Mouse (Mus musculus): ENCODE data around the gene Ssc5d. TPM values are rescaled to one million over a fixed set of nuclear protein-coding genes. Genes with fewer than 3 reads are reported as not detected.
"Not testable (repeated sequence)": the region's sequence is repeated elsewhere in the genome, so short reads cannot be mapped to it uniquely, and the experiment has no call there.

The Ssc5d gene
- polyA plus RNA-seq (2015; fragmentation: Nextera tagmentation; extraction: Ambion mirVana) = 2.6 and 2.7 TPM in 2 replicates

DNA sequence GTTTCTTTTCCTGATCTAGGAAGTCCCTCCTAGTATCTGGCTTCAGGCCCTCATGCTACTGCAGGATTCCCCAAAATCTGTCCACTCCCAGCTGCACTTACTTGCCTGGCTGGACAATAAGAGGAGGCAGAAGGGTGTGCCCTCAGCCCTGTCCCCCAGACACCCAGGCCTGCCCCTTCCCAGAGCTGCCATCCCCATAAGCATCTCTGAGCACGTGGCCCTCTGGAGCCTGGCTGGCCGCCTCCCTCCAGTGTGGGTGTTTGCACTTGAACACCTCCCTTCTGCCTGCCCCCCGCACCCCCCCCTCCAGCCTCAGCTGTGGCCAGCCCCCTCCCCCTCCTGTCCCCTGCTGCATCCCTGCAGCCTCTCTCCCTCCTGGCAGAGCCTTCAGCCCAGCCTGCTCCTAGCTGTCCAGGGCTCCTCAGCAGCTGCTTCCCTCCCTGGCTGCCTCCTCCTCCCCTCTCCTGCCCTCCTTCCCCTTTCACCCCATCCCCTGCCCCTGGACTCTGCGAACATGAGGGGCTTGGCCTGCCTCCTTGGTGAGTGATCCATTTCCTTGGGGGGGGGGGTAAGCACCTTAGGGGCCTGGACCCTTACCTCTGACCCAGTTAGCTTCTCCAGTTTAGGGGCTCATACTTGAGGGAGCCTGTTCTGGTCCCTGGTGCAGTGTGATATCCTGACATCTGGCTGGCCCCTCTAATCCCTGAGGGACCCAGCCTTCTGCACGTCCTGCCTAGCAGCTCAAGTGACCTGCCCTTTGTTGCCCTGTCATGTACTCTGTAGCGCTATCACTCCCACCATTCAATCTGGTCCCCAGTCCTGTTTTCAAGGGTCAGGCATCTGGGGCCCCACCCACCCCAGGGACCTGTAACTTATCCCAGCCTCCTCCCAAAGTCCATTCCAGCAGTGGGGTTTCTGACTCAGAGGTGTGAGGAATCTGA is at the start of gene Ssc5d:
Gene Ssc5d, plus strand, starts transcription at position 345 of the 941 bp plus-strand sequence.
- no peak within 1 kb of the TSS for H3K4me3 ChIP-seq (ENCODE audit: low read length)
- 11% methylated on average over 5 of the region's 6 CpGs for WGBS
- H3K4me2 ChIP-seq (ENCODE audit: low read depth, low read length) = peak within 1 kb of the TSS; percentile 80; the same call in 1 of the 2 replicates

DNA sequence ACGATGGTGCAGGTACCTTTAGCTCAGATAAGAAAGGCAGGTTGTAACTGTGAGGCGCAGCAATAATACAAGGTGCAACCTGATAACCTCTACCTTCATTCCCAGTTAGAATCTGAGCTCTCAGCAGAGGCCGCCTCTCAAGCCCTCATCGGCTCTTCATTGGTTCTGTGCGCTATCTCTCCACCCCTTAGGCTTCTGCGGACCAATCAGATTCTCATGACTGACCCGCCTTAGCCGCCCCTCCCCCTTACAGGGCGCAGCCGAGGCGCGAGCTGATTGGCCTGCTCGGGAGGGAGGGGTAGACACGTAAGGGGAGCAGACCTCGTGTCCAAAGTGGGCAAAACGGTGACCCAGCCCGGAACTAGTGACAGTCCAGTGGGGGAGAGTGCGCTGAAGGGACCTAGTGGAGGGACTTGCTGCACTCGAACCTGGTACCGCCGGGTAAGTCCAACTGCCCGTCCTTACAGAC is 48.8 kb upstream of the Ssc5d start, which contains the start of gene Isoc2a:
Gene Isoc2a, plus strand, starts transcription at position 401 of the 469 bp plus-strand sequence.
- Histone ChIP-seq H3K27me3 (ENCODE audit: control insufficient read depth, insufficient read depth, low read length) (no peaks in the 10 kb centered on the region), H3K4me1 (ENCODE audit: control insufficient read depth, insufficient read depth, low read length) (peaks cover 13% of the 10 kb centered on the region), H3K9me3 (replicated peaks; ENCODE audit: control insufficient read depth, low read length) (no peaks in the 10 kb centered on the region), H3K4me3 (ENCODE audit: low read length) (peak within 1 kb of the TSS; percentile 60), H3K36me3 (ENCODE audit: control insufficient read depth, insufficient read depth) (no peaks in the 10 kb centered on the region), H3K27ac (ENCODE audit: low read length) (peak within 1 kb of the TSS; percentile 73), H3K4me2 (ENCODE audit: low read depth, low read length) (peak within 1 kb of the TSS; percentile 85), H3K9ac (ENCODE audit: low read length) (peak within 1 kb of the TSS; percentile 73)
- peak; percentile 100 for ATAC-seq (replicated peaks; ENCODE audit: extremely low read depth, insufficient read depth, low FRiP score)
- 1% methylated on average over 22 of the region's 22 CpGs for WGBS

More for the DNA sequence above, at the start of gene Ssc5d:
- H3K9ac ChIP-seq (ENCODE audit: low read length) = 0 out of 2 replicates have a peak within 1 kb of the TSS, but pooled peaks have one; percentile 30
- H3K36me3 ChIP-seq (ENCODE audit: control insufficient read depth, insufficient read depth) = peaks cover 2% of the 10 kb centered on the region; the same call in 1 of the 2 replicates
- ATAC-seq (replicated peaks; ENCODE audit: extremely low read depth, insufficient read depth, low FRiP score) = peak; percentile 11; the same call in 1 of the 2 replicates
- H3K27me3 ChIP-seq (ENCODE audit: control insufficient read depth, insufficient read depth, low read length) = no peaks in the 10 kb centered on the region
- H3K4me1 ChIP-seq (ENCODE audit: control insufficient read depth, insufficient read depth, low read length) = peaks cover 32% of the 10 kb centered on the region
- H3K27ac ChIP-seq (ENCODE audit: low read length) = peak within 1 kb of the TSS; percentile 74
- H3K9me3 ChIP-seq (replicated peaks; ENCODE audit: control insufficient read depth, low read length) = no peaks in the 10 kb centered on the region

DNA sequence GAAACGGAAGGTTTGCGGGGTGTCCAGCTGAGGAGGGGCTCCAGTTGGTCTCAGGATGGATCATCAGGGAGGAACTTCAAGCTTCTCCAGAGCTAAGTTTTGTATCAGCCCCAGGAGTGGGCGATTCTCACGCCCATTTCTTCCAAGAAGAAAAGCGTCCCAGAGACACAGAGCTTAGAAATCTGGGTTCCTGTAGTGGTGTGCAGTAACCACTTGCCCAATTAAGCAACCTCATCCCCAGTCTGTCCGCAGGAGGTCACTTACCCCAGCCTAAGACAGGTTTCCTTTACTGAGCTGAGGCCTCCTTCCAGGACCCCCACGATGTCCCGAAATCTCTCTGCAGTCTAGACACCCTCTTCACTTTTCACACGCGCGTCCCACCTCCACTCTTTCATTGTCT is 48.4 kb upstream of the Ssc5d start:
- Histone ChIP-seq H3K27ac (ENCODE audit: low read length) (peak overlapping the region; percentile 58), H3K9me3 (replicated peaks; ENCODE audit: control insufficient read depth, low read length) (0 out of 2 replicates have a peak, but pooled peaks cover 2% of the 10 kb centered on the region), H3K4me1 (ENCODE audit: control insufficient read depth, insufficient read depth, low read length) (peaks cover 13% of the 10 kb centered on the region), H3K9ac (ENCODE audit: low read length) (peak overlapping the region; percentile 73), H3K27me3 (ENCODE audit: control insufficient read depth, insufficient read depth, low read length) (no peaks in the 10 kb centered on the region), H3K4me2 (ENCODE audit: low read depth, low read length) (peak overlapping the region; percentile 85), H3K4me3 (ENCODE audit: low read length) (peak overlapping the region; percentile 60), H3K36me3 (ENCODE audit: control insufficient read depth, insufficient read depth) (peaks cover 2% of the 10 kb centered on the region; the same call in 1 of the 2 replicates)
- 3% methylated on average over 11 of the region's 11 CpGs for WGBS
- ATAC-seq (replicated peaks; ENCODE audit: extremely low read depth, insufficient read depth, low FRiP score) = peak; percentile 20

DNA sequence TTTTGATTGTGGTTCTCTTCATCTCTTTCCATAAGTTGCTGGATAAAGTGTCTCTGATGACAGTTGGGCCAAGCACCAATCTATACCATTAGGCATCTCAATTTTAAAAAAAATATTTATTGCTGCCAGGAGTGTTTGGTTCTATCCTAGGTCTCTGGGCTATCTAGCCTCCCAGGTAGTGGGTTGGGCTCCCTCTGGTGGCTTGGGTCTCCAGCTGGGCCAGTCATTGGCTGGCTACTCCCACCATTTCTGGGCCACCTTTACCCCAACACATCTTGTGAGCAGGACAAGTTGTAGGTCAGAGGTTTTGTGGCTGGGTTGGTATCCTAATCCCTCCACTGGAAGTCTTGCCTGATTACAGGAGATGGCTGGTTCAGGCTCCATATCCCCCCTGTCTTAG is 47.4 kb upstream of the Ssc5d start:
- no peak for ATAC-seq (replicated peaks; ENCODE audit: extremely low read depth, insufficient read depth, low FRiP score)
- no peaks in the 10 kb centered on the region for H3K27me3 ChIP-seq (ENCODE audit: control insufficient read depth, insufficient read depth, low read length)
- H3K4me2 ChIP-seq (ENCODE audit: low read depth, low read length) = peak overlapping the region; percentile 85
- peaks cover 3% of the 10 kb centered on the region; the same call in 1 of the 2 replicates for H3K36me3 ChIP-seq (ENCODE audit: control insufficient read depth, insufficient read depth)
- peak overlapping the region; percentile 73; the same call in 1 of the 2 replicates for H3K9ac ChIP-seq (ENCODE audit: low read length)
- 0 out of 2 replicates have a peak, but pooled peaks cover 2% of the 10 kb centered on the region for H3K9me3 ChIP-seq (replicated peaks; ENCODE audit: control insufficient read depth, low read length)
- H3K27ac ChIP-seq (ENCODE audit: low read length) = no peak overlapping the region
- H3K4me1 ChIP-seq (ENCODE audit: control insufficient read depth, insufficient read depth, low read length) = peaks cover 13% of the 10 kb centered on the region
- H3K4me3 ChIP-seq (ENCODE audit: low read length) = no peak overlapping the region

DNA sequence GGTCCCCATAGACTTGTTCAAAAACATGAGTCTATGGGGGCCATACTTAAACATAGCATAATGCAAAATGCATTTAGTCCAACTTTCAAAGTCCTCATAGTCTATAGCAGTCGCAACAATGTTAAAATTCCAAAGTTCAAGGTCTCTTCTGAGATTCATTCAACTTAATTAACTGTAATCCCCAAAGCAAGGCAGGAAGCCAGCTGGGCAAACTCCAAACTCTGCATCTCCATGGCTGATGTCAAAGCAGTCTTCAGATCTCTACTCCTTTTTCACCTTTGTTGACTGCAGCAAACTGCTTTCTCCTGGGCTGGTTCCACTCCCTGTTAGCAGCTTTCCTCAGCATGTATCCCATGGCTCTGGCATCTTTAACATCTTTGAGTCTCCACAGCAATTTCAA is 46.5 kb upstream of the Ssc5d start:
- not testable (repeated sequence) for H3K27me3 ChIP-seq (ENCODE audit: control insufficient read depth, insufficient read depth, low read length); H3K36me3 ChIP-seq (ENCODE audit: control insufficient read depth, insufficient read depth); ATAC-seq (replicated peaks; ENCODE audit: extremely low read depth, insufficient read depth, low FRiP score); H3K9ac ChIP-seq (ENCODE audit: low read length); H3K9me3 ChIP-seq (replicated peaks; ENCODE audit: control insufficient read depth, low read length); H3K27ac ChIP-seq (ENCODE audit: low read length); H3K4me3 ChIP-seq (ENCODE audit: low read length); H3K4me2 ChIP-seq (ENCODE audit: low read depth, low read length)
- peaks cover 13% of the 10 kb centered on the region for H3K4me1 ChIP-seq (ENCODE audit: control insufficient read depth, insufficient read depth, low read length)
- WGBS = 83% methylated on average over 1 of the region's 1 CpGs

DNA sequence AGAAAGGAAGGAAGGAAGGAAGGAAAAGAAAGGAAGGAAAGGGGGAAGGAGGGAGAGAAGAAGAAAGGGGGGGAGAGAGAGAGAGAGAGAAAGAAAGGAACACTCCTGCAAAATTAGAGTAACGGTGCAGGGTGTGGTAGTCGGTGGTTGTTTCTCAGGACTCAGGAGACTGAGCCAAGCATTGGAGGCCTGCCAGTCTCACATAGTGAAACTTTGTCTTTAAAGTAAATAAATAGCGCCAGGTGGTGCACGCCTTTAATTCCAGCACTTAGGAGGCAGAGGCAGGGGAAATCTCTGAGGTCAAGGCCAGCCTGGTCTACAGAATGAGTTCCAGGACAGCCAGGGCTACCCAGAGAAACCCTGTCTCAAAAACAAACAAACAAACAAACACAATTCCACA is 38.9 kb upstream of the Ssc5d start:
- H3K27ac ChIP-seq (ENCODE audit: low read length) = no peak overlapping the region
- H3K4me1 ChIP-seq (ENCODE audit: control insufficient read depth, insufficient read depth, low read length) = no peaks in the 10 kb centered on the region
- H3K36me3 ChIP-seq (ENCODE audit: control insufficient read depth, insufficient read depth) = peaks cover 3% of the 10 kb centered on the region; the same call in 1 of the 2 replicates
- no peak overlapping the region for H3K9ac ChIP-seq (ENCODE audit: low read length)
- H3K4me2 ChIP-seq (ENCODE audit: low read depth, low read length) = no peak overlapping the region
- H3K4me3 ChIP-seq (ENCODE audit: low read length) = no peak overlapping the region
- 56% methylated on average over 4 of the region's 4 CpGs for WGBS
- H3K9me3 ChIP-seq (replicated peaks; ENCODE audit: control insufficient read depth, low read length) = 0 out of 2 replicates have a peak, but pooled peaks cover 4% of the 10 kb centered on the region
- H3K27me3 ChIP-seq (ENCODE audit: control insufficient read depth, insufficient read depth, low read length) = no peaks in the 10 kb centered on the region
- ATAC-seq (replicated peaks; ENCODE audit: extremely low read depth, insufficient read depth, low FRiP score) = no peak

DNA sequence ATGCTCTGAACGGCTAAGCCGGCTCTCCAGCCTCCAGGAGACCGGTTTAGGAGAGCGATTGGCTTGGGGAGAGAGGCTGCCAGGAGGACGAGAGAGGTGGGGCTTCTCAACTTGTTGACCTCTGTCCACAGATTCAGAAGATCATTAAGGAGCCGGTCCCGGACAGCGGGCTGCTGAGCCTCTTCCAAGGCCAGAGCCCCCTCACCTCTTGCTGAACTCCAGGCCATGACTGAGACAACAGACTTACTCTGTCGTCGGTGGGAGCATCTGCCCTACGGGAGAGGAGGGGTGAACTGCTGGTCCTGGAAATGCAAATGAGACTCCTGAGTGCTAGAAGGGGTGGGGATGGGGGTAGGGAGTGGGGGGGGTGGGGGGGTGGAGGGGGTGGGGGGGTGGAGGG is 30.4 kb upstream of the Ssc5d start:
- Histone ChIP-seq H3K27ac (ENCODE audit: low read length) (no peak overlapping the region), H3K4me3 (ENCODE audit: low read length) (no peak overlapping the region), H3K27me3 (ENCODE audit: control insufficient read depth, insufficient read depth, low read length) (no peaks in the 10 kb centered on the region), H3K9ac (ENCODE audit: low read length) (no peak overlapping the region), H3K36me3 (ENCODE audit: control insufficient read depth, insufficient read depth) (peaks cover 3% of the 10 kb centered on the region; the same call in 1 of the 2 replicates), H3K4me2 (ENCODE audit: low read depth, low read length) (no peak overlapping the region), H3K9me3 (replicated peaks; ENCODE audit: control insufficient read depth, low read length) (no peaks in the 10 kb centered on the region), H3K4me1 (ENCODE audit: control insufficient read depth, insufficient read depth, low read length) (peaks cover 4% of the 10 kb centered on the region)
- no peak for ATAC-seq (replicated peaks; ENCODE audit: extremely low read depth, insufficient read depth, low FRiP score)
- WGBS = 58% methylated on average over 9 of the region's 11 CpGs

DNA sequence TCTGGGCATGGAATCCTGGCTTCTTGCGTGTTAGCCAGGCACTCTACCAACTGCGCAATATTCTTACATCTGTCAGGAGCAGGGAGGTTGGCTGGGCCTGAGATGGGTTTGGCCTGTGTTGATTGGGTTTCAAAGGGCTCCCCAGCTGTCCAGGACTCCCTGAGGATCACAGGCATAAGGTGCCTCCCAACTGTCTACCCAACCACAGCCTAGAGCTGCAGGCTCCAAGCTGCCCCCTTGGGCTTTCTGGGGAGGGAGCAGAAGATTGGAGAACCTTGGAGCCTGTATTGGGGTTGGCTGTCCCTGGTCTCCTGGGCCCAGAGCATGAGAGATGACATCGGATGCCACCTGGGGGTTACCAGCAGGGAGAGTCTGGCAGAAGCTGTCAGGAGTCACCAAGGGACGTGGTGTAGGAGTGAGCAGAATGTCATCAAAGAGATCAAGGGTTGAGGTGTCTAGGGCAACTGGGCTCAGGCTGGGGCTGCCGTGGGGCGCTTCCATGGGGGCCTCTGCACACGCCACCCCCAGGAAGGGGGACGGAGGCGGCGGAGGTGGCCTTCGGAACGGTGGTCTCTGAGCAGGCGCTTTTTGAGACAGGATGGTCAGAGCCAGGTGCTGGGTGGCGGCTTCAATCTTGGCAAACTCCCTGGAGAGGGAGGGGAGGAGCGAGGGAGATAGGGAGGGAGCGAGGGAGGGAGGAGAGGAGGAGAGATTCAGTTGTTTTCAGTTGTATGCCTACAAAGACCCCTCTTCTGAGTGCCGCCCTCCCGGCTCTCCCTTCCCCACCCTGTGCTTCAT is 26.5 kb upstream of the Ssc5d start:
- ATAC-seq (replicated peaks; ENCODE audit: extremely low read depth, insufficient read depth, low FRiP score) = peak; percentile 30
- no peak overlapping the region for H3K27ac ChIP-seq (ENCODE audit: low read length)

More for the DNA sequence above, 26.5 kb upstream of the Ssc5d start:
- no peaks in the 10 kb centered on the region for H3K27me3 ChIP-seq (ENCODE audit: control insufficient read depth, insufficient read depth, low read length)
- peak overlapping the region; percentile 75 for H3K4me2 ChIP-seq (ENCODE audit: low read depth, low read length)
- H3K9me3 ChIP-seq (replicated peaks; ENCODE audit: control insufficient read depth, low read length) = peaks cover 4% of the 10 kb centered on the region; the same call in 1 of the 2 replicates
- H3K9ac ChIP-seq (ENCODE audit: low read length) = peak overlapping the region; percentile 72
- WGBS = 23% methylated on average over 18 of the region's 18 CpGs
- peak overlapping the region; percentile 44 for H3K4me3 ChIP-seq (ENCODE audit: low read length)
- H3K36me3 ChIP-seq (ENCODE audit: control insufficient read depth, insufficient read depth) = no peaks in the 10 kb centered on the region
- H3K4me1 ChIP-seq (ENCODE audit: control insufficient read depth, insufficient read depth, low read length) = peaks cover 7% of the 10 kb centered on the region
